Mouse (Mus musculus): ENCODE measurements around the gene Eml1.
"Not testable (repeated sequence)": the region's sequence is repeated elsewhere in the genome, so short reads cannot be mapped to it uniquely, and the experiment has no call there.

Gene Eml1

GRCm38 (mm10) chr12:108474440-108474839 is 103.7 kb downstream of the Eml1 start:
- no peak for DNase-seq (ENCODE audit: low read depth)

- no peak for DNase-seq (ENCODE audit: low read depth)
Measured at GRCm38 (mm10) chr12:108478714-108479113, 108.0 kb downstream of the Eml1 start.

- DNase-seq (ENCODE audit: low read depth): no peak
Measured at GRCm38 (mm10) chr12:108480704-108481365, 110.1 kb downstream of the Eml1 start.

GRCm38 (mm10) chr12:108489076-108489475 is 118.3 kb downstream of the Eml1 start:
- DNase-seq (ENCODE audit: low read depth): no peak

DNA sequence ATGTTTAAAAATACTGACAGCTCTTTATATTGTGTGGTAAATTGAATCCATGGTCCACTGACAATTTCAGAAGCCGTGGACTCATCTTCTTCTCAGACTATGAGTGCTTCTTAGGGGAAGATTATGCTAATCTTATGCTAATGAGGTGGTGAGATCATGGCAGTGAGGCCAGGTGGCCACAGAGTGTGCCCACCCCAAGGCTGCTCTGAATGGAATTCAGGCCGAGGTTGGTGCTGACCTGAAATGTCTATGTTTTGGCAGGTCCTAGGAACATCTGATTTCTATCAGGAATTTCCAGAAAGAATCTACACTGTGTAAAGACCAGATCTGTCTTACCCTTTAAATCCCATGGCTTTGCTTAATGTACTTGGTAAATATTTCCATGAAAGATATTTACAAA is 119.0 kb downstream of the Eml1 start:
- no peak for DNase-seq (ENCODE audit: low read depth)

DNA sequence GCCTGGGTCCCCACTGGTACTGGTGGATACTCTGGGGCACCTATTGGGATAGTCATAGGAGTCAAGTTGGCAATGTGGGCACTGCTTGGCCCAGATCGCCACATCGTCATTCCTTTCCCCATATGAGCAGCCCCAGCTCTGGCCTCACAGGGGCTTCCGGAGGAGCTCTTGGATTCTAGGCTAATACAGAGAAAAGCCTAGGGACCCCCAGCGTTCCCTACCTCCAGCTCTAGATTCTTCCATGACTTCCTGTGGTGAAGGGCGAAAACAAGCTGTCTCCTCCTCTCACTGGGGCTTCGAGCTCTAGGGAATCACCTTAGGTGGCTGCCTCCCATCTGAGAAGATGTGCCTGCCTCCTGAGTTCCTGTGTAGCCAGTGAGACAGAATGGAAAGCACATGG is 119.6 kb downstream of the Eml1 start:
- no peak for DNase-seq (ENCODE audit: low read depth)

DNA sequence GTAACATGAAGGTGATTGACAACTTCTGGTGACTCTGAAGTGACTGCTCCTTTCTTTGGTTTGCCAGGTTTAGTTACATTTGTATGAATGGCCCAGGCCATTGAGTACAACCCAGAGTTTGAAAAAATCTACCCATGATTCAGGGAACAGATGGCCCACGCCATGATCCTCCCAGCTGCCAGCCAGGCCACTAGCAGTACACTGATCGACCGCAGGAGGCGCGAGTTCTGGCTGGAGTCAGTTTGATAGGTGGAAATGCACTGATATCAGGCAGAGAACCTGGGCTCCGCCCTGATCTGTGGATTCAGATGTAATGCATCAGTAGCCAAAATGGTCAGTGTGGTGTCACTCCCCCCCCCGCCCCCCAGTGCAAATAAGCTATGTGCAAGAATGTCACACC is 120.2 kb downstream of the Eml1 start:
- no peak for DNase-seq (ENCODE audit: low read depth)

DNA sequence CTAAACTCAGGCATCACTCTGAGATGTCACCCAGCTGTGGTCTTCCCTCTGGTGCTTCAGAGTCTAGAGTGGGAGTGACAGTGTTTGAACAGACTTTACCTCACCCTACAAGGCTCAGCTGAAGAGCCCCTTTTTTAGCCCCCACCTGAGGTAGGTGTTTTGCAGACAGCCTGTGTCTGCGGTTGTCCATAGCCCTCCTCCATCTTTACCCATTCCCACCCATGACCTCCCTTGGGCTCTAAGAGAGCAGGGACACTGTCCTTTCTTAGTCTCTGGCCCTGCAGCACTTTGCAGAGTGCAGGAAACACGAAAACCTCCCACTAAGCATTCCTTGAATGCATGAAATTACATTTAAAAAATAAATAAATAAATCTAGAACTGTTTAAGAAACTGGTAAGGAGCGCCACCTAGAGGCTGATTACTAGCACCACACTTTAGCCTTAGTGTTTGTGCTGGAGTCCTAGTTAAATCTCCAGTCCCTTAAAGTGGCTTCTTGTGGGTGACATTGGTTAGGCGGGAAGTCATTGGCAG is 123.3 kb downstream of the Eml1 start:
- DNase-seq (ENCODE audit: low read depth): peak; percentile 59

- no peak for DNase-seq (ENCODE audit: low read depth)
Measured at GRCm38 (mm10) chr12:108495455-108496235, 124.9 kb downstream of the Eml1 start.

- no peak for DNase-seq (ENCODE audit: low read depth)
Measured at GRCm38 (mm10) chr12:108503064-108503463, 132.3 kb downstream of the Eml1 start.

DNA sequence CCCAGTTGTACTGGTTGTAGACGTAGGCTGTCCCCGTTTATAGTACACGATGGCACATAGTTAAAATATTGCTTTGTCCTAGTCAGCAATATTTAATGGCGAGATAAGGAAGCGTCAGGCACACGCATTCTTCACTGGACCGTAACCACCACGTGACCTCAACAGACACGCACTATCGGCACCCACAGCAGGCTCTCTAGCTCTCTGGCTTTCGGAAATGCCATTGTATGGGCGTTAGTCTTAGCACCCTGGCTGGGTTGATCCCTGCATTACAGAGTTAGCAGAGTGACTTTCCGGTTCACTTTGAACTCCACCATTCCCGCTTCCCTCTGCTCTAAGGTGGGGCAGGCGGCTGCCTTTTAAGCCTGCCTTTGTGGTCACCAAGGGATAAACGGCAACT is 132.8 kb downstream of the Eml1 start:
- no peak for DNase-seq (ENCODE audit: low read depth)

DNA sequence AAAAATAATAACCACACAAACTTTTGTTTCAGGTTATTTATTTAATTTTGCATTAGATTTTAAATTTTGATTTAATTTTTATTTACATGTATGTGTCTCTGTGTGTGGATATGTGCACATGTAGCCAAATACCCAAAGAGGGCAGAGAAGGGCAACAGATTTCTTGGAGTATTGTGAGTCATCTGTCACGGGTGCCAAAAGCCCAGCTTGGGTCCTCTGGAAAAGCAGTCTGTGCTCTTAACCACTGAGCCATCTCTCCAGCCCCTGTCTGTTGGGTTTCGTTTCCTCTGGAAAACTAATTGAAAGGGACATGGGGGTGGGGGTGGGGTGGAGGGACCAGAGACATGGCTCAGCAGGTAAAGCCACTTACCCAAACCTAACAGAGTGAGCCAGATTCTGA is 135.1 kb downstream of the Eml1 start:
- DNase-seq (ENCODE audit: low read depth): no peak

DNA sequence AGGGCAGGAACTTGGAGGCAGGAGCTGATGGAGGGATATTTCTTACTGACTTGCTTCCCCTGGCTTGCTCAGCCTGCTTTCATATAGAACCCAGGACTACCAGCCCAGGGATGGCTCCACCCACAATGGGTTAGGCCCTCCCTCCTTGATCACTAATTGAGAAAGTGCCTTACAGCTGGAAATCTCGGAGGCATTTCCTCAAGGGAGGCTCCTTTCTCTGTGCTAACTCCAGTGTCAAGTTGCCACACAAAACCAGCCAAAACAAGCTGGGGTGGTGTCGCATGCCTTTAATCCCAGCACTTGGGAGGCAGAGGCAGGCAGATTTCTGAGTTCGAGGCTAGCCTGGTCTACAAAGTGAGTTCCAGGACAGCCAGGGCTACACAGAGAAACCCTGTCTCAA is 136.3 kb downstream of the Eml1 start:
- not testable (repeated sequence) for DNase-seq (ENCODE audit: low read depth)

- DNase-seq (ENCODE audit: low read depth): no peak
Measured at GRCm38 (mm10) chr12:108510571-108510970, 139.8 kb downstream of the Eml1 start.

DNA sequence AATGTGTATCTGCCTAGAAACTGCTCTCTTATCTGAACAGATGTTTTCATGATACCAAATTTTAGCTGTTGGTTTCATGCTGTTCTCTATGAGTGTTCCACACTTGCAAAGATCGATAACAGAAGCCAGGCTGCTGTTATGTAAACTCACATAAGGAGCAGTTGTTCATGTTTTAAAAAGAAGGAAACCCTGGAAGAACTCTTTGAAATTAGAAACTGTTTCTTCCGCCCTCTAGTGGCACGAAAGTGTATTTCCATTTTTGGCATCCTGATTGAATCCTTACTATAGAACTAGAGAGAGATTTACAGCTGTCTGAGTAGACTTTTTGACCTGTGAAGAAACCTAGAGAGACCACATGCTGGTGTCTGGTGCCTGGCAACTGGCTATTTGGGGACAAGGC is 140.3 kb downstream of the Eml1 start:
- DNase-seq (ENCODE audit: low read depth): peak; percentile 42

GRCm38 (mm10) chr12:108515464-108515863 is 144.7 kb downstream of the Eml1 start:
- no peak for DNase-seq (ENCODE audit: low read depth)

- no peak for DNase-seq (ENCODE audit: low read depth)
Measured at GRCm38 (mm10) chr12:108519374-108519773, 148.6 kb downstream of the Eml1 start.

DNA sequence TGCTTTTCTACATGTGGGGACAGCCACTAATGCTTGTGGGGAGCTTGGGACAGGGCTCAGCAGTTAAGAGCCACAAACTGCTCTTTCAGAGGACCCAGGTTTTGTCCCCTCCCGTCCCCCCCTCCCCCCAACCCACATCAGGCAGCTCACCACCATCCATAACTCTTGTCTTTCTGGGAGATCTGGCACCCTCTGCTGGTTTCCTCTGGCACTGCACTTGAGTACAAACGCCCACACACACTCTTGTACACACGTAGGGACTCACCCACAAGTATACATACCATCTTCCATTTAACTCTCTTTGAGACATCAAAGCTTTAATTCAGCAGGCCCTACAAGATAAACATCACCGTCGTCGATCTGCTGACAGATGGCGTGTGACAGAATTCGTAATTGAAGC is 158.5 kb downstream of the Eml1 start:
- DNase-seq (ENCODE audit: low read depth): peak; percentile 65

- DNase-seq (ENCODE audit: low read depth): no peak
Measured at GRCm38 (mm10) chr12:108534484-108534883, 163.7 kb downstream of the Eml1 start.

GRCm38 (mm10) chr12:108536461-108536860 is 165.7 kb downstream of the Eml1 start:
- DNase-seq (ENCODE audit: low read depth): peak; percentile 17

DNA sequence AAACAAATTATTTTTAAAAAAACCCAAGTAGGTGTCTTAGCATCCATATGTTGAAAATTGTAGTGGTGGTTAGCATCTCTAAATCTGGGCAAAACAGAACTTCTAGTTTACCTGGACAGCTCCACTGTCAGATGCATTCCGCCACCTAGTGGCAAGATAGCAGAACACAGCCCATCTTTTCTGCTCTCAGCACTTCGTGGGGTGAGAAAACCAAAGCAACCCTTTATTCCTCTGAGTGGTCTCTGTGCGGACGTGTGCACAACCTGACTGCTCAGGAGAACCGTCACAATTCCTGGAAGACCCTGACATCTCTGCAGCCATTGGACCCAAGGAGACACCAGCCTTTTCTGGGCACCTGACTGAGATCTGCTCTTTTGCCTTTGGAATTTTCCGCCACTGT is 170.3 kb downstream of the Eml1 start:
- peak; percentile 59 for DNase-seq (ENCODE audit: low read depth)

GRCm38 (mm10) chr12:108546508-108547153 is 175.9 kb downstream of the Eml1 start:
- no peak for DNase-seq (ENCODE audit: low read depth)
